Mouse (Mus musculus) hindbrain, embryonic 13.5 days (tissue): Measurements from ENCODE around the gene Aipl1. TPM values are rescaled to one million over a fixed set of nuclear protein-coding genes. Genes with fewer than 3 reads are reported as not detected.

Source experiments
- ATAC-seq: fragments of 200-750 bp; cut with Nextera tagmentation; 2 replicates; pipeline ENCODE4 v1.8.0; 2017; ENCODE audit warnings: moderate TSS enrichment; ENCODE audit not compliant: low FRiP score
- H3K27ac ChIP-seq: fragments of 300-500 bp; sonication (generic); 2 replicates; pipeline ENCODE4 v1.5.1; 2015; ENCODE audit warnings: inconsistent platforms, mild to moderate bottlenecking, moderate library complexity
- H3K27me3 ChIP-seq: fragments of 300-500 bp; sonication (generic); 2 replicates; pipeline ENCODE4 v1.6.1; 2015; ENCODE audit warnings: mild to moderate bottlenecking, inconsistent platforms
- H3K36me3 ChIP-seq: fragments of 300-500 bp; sonication (generic); 2 replicates; pipeline ENCODE4 v1.6.1; 2015; ENCODE audit warnings: mild to moderate bottlenecking, inconsistent platforms
- H3K4me1 ChIP-seq: fragments of 300-500 bp; sonication (generic); replicated peaks from 2 replicates; pipeline ENCODE4 v1.6.1; 2015; ENCODE audit warnings: inconsistent platforms
- H3K4me2 ChIP-seq: fragments of 300-500 bp; sonication (generic); 2 replicates; pipeline ENCODE4 v1.6.1; 2015; ENCODE audit warnings: inconsistent platforms, mild to moderate bottlenecking, moderate library complexity
- H3K4me3 ChIP-seq: fragments of 300-500 bp; sonication (generic); 2 replicates; pipeline ENCODE4 v1.5.1; 2015; ENCODE audit warnings: mild to moderate bottlenecking, inconsistent platforms
- H3K9ac ChIP-seq: fragments of 300-500 bp; sonication (generic); 2 replicates; pipeline ENCODE4 v1.6.1; 2015; ENCODE audit warnings: mild to moderate bottlenecking, inconsistent platforms
- H3K9me3 ChIP-seq: fragments of 300-500 bp; sonication (generic); 2 replicates; pipeline ENCODE4 v1.6.1; 2016; ENCODE audit warnings: inconsistent platforms
- WGBS: fragments of 180-500 bp; shearing (Covaris S2); methylation state at CpG from one replicate; pipeline ENCODE4 v1.1.7; 2015; 5-methylcytosine and 5-hydroxymethylcytosine counted together
- polyA plus RNA-seq: library from polyadenylated mRNA; unstranded; fragments of >200 nt; fragmentation: Nextera tagmentation; extraction: Ambion mirVana; gene quantifications from 2 replicates; pipeline ENCODE4 v1.2.1, GENCODE M21; 2015

Gene Aipl1
- polyA plus RNA-seq, 1 experiment from 2014 or later = 0.39 TPM

DNA sequence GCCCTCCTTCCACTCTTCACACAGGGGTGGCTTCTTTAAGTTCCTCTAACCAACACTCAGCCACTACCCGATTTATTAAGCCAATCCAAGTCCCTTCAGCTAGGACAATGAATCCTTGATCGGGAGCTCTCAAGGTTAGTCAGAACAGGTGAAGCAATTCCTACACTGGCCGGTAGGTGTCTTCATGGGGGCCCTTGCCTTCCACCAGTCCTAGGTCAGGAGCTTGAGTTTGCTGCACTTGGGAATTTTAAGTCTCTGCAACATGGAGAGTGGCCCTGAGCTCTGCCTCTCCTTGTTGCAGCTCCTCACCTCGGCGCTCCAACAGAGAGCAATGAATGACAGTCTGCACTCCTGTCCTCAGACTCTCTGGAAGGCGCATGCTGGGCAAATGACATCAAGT, 29.0 kb upstream of the Aipl1 start:
- Histone ChIP-seq H3K27ac (no peak overlapping the region), H3K27me3 (0 out of 2 replicates have a peak, but pooled peaks cover 5% of the 10 kb centered on the region), H3K4me3 (no peak overlapping the region), H3K9me3 (peaks cover 18% of the 10 kb centered on the region), H3K4me2 (no peak overlapping the region), H3K4me1 (peaks cover 16% of the 10 kb centered on the region), H3K36me3 (peaks cover 7% of the 10 kb centered on the region; the same call in 1 of the 2 replicates), H3K9ac (no peak overlapping the region)
- 44% methylated on average over 6 of the region's 6 CpGs for WGBS
- no peak for ATAC-seq

DNA sequence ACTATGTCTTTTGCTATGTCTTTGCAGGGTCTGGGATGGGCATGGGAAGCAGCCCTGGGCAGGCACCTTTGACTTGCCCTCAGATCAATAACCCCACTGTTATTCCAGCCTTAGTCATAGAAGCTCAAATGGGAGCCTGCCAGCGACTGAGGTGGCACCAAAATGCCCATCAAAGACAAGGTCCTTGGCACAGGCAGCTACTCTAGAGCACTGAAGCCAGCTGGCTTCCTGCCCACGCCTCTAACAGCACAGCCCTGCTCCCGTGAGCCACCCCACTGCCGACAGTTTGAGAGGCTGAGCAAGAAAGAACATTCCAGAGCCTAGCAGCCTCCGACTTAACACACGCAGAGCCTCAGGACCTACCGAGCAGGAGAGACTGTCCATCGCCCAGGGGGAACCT, 27.8 kb upstream of the Aipl1 start:
- Histone ChIP-seq H3K9me3 (peaks cover 18% of the 10 kb centered on the region), H3K4me1 (peaks cover 8% of the 10 kb centered on the region), H3K27ac (no peak overlapping the region), H3K36me3 (peaks cover 7% of the 10 kb centered on the region; the same call in 1 of the 2 replicates), H3K4me2 (no peak overlapping the region), H3K27me3 (0 out of 2 replicates have a peak, but pooled peaks cover 5% of the 10 kb centered on the region), H3K9ac (no peak overlapping the region), H3K4me3 (no peak overlapping the region)
- ATAC-seq = no peak
- WGBS = 84% methylated on average over 8 of the region's 8 CpGs

DNA sequence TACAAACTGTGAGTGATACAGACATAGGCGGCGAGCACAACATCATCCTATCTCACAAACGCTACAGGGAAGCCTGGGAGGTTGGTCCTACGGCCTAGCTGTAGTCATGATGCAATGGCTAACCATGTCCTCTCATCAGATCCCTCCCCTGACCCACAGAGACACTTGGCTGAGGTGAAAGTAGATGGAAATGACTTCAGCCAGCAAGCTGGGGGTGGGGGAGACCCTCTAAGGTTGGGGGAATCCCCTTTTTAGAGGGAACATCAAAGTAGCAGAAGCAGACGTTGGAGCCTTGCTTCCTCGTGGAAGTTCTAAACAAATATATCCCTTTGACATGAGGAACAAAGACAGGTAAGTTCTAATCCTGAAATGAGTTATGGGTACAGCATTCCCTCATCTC, 27.1 kb upstream of the Aipl1 start:
- H3K4me2 ChIP-seq = no peak overlapping the region
- H3K9me3 ChIP-seq = peaks cover 18% of the 10 kb centered on the region
- ATAC-seq = no peak
- no peak overlapping the region for H3K4me3 ChIP-seq
- peaks cover 7% of the 10 kb centered on the region; the same call in 1 of the 2 replicates for H3K36me3 ChIP-seq
- peaks cover 8% of the 10 kb centered on the region for H3K4me1 ChIP-seq
- H3K27me3 ChIP-seq = 0 out of 2 replicates have a peak, but pooled peaks cover 8% of the 10 kb centered on the region
- 83% methylated on average over 6 of the region's 6 CpGs for WGBS
- H3K9ac ChIP-seq = no peak overlapping the region
- H3K27ac ChIP-seq = no peak overlapping the region

DNA sequence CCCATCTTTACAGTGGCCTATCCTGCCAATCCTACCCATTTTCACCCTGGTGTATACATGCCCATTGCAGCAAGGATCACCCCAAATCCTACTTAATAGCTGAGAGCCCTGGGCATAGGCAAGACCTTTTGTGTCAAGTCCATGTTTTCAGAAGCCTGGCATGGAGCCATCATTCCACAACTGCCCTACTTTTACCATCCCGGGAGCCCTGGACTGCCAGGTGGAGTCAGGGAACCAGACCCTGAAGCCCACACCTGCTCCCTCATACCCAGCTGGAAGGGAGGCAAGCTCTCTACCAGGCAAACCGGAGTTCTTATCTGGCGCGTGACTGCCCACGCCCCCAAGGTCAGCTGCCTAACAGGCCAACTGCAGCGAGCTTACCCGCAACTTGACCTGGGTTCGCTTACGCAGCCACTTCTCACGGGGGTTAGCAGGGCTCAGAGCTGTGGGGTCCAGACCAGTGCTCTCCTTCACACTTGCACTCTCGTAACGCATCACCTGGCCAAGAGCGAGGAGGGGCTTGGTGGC, 23.8 kb upstream of the Aipl1 start:
- no peaks in the 10 kb centered on the region for H3K4me1 ChIP-seq
- peaks cover 18% of the 10 kb centered on the region for H3K9me3 ChIP-seq
- H3K9ac ChIP-seq = no peak overlapping the region
- H3K4me3 ChIP-seq = no peak overlapping the region
- H3K27ac ChIP-seq = no peak overlapping the region
- H3K36me3 ChIP-seq = peaks cover 7% of the 10 kb centered on the region; the same call in 1 of the 2 replicates
- 0 out of 2 replicates have a peak, but pooled peaks cover 4% of the 10 kb centered on the region for H3K27me3 ChIP-seq
- ATAC-seq = no peak
- 83% methylated on average over 13 of the region's 13 CpGs for WGBS
- no peak overlapping the region for H3K4me2 ChIP-seq

DNA sequence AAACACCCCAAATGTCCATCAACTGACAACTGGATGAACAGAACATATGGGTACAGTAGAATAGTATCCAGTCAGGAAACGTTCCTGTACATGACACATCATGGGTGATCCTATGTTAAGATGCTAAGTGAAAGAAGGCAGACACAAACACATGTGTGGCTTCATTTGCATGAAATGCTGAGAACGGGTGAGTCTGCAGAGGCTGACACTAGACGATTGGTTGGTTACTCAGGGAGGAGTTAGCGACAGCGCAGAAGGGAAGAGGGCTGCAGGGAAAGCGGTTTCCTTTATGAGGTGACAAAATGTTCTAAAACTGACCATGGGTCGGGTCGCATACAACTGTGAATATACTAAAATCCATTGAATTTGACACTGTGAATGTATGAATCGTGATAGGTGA, 23.1 kb upstream of the Aipl1 start:
- 0 out of 2 replicates have a peak, but pooled peaks cover 4% of the 10 kb centered on the region for H3K27me3 ChIP-seq
- 81% methylated on average over 9 of the region's 9 CpGs for WGBS
- no peak overlapping the region for H3K4me2 ChIP-seq
- H3K27ac ChIP-seq = no peak overlapping the region
- no peak overlapping the region for H3K9ac ChIP-seq
- H3K9me3 ChIP-seq = peaks cover 17% of the 10 kb centered on the region
- ATAC-seq = no peak
- H3K4me1 ChIP-seq = no peaks in the 10 kb centered on the region
- H3K36me3 ChIP-seq = peaks cover 7% of the 10 kb centered on the region; the same call in 1 of the 2 replicates
- no peak overlapping the region for H3K4me3 ChIP-seq

DNA sequence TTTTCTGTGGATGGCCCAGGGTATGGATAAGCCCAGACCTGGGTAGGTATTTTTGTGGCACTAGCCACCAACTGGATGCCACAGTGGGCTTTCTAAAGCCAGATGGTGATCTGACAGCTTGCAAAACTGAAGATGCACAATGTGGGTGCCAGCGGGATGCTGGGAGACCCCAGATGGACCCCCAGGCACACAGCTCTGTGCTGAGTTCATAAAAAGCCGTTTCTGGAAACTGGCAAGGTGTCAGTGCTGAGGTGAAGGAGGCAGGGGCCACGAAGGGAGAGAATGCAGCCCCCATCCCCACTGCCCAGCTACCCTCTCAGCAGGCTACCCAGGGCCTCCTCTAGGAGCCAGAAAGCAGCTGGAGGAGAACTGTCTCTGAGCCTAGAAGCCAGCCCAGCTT, 19.9 kb upstream of the Aipl1 start:
- H3K4me2 ChIP-seq = no peak overlapping the region
- H3K27ac ChIP-seq = no peak overlapping the region
- no peaks in the 10 kb centered on the region for H3K9me3 ChIP-seq
- no peaks in the 10 kb centered on the region for H3K36me3 ChIP-seq
- H3K9ac ChIP-seq = no peak overlapping the region
- no peak overlapping the region for H3K4me3 ChIP-seq
- ATAC-seq = no peak
- peaks cover 4% of the 10 kb centered on the region; the same call in 1 of the 2 replicates for H3K4me1 ChIP-seq
- 68% methylated on average over 3 of the region's 3 CpGs for WGBS
- peaks cover 20% of the 10 kb centered on the region for H3K27me3 ChIP-seq

DNA sequence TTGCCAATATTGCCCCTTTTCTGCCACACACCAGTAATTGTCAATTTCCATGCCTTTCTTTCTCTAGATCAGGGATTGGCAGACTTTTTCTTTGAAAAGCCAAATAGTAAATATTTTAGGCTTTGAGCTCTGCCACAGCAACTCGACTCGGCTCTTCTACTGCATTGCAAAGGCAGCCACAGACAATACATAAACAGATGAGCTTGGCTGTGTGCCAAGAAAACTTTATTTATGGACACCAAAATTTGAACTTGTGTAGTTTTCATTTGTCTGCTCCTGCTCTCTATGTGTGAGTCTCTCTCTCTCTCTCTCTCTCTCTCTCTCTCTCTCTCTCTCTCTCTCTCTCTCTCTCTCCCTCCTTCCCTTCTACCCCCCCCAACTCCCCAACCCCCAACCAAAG, 17.9 kb upstream of the Aipl1 start:
- Histone ChIP-seq H3K27me3 (peaks cover 31% of the 10 kb centered on the region), H3K4me2 (no peak overlapping the region), H3K36me3 (no peaks in the 10 kb centered on the region), H3K4me1 (peaks cover 23% of the 10 kb centered on the region), H3K4me3 (no peak overlapping the region), H3K27ac (no peak overlapping the region), H3K9ac (no peak overlapping the region), H3K9me3 (no peaks in the 10 kb centered on the region)
- 53% methylated on average over 2 of the region's 2 CpGs for WGBS
- no peak for ATAC-seq

DNA sequence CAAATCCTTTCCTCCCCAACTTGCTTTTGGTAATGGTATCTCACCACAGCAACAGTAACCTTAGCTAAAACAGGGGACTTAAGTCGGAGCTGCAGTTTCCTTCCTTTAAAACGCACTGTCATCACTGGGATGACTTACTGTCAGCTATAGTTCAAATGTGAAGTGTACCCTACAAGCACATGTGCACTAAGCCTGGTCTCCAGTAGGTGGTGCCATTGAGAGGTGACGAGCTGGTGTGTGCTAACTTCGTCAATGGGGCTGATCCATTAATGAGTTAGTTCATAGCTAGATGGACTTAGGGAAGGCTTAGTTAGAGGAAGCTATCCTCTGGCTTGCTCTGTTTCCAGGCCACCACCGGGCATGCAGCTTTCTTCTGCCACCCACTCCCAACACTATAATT, 15.3 kb upstream of the Aipl1 start:
- Histone ChIP-seq H3K4me3 (no peak overlapping the region), H3K4me1 (peaks cover 27% of the 10 kb centered on the region), H3K36me3 (no peaks in the 10 kb centered on the region), H3K9me3 (no peaks in the 10 kb centered on the region), H3K9ac (no peak overlapping the region), H3K27ac (no peak overlapping the region), H3K4me2 (no peak overlapping the region), H3K27me3 (peaks cover 40% of the 10 kb centered on the region)
- 13% methylated on average over 5 of the region's 5 CpGs for WGBS
- ATAC-seq = no peak

DNA sequence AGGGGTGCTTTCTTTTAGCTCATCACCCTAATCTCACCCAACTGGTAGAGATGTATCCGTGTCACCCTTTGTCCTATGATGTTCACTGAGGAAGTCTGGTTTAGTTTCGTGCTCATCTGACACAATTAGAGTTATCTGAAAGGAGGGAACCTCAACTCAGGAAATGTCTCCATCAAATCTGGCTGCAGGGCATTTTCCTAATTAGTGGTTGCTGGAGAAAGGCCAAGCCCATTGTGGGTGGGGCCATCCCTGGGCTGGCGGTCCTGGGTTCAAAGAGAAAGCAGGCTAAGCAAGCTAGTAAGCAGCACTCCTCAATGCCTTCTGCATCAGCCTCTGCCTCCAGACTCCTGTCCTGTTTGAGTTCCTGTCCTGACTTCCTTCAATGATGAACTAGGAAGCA, 14.9 kb upstream of the Aipl1 start:
- 71% methylated on average over 3 of the region's 3 CpGs for WGBS

DNA sequence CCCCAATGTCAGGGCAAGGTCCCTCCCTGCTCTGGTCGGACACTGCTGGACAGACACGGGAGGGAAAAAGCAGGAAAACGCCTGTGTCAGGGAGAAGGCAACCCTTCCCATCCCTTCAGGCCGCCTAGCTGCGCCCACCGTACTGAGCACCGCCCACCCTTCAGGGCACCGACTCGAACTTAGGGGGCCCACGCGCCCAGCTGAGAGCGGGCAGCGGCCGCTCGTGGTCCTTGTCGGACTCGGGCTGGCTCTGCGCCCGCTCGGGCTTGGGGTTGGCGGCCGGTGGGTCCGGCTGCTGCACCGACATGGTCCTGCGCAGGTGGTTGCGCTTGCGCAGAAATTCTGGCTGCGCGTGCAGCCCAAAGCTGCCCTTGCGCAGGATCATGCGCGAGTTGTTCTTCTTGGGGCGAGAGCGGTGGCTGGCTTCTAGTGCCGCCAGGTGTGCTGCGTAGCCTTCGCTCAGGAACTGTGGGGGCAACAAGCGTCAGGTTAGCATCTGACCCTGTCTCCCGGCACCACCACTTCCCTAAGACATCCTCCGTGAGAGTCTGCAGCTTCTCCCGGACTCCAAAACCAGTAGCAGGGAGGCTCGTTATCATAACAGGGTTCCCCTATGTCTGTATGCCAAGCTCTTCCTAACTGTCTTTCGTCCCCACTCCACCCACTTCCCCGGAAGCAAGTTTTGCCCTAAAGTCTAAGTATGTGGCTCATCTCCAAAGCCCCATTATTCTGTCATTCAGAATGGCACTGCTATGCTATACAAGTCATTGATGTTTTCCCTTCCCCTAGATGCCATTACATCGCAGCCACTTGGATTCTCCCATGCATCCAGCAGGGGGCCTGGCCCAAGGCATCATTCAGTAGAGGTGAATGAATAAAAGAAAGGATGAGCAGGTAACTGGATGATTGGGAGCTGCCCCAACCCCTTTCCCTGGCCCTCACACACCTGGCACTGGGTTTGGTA, 13.9 kb upstream of the Aipl1 start:
- Histone ChIP-seq H3K36me3 (no peaks in the 10 kb centered on the region; the same call in 1 of the 2 replicates), H3K27me3 (peaks cover 40% of the 10 kb centered on the region), H3K27ac (peak overlapping the region; percentile 79), H3K4me2 (peak overlapping the region; percentile 86), H3K9ac (peak overlapping the region; percentile 82), H3K4me3 (peak overlapping the region; percentile 57), H3K4me1 (peaks cover 27% of the 10 kb centered on the region), H3K9me3 (no peaks in the 10 kb centered on the region)
- peak; percentile 75 for ATAC-seq
- WGBS = 1% methylated on average over 44 of the region's 45 CpGs

More for the DNA sequence above, 14.9 kb upstream of the Aipl1 start:
- no peaks in the 10 kb centered on the region for H3K9me3 ChIP-seq
- no peaks in the 10 kb centered on the region for H3K36me3 ChIP-seq
- peaks cover 27% of the 10 kb centered on the region for H3K4me1 ChIP-seq
- no peak overlapping the region for H3K4me3 ChIP-seq
- peaks cover 40% of the 10 kb centered on the region for H3K27me3 ChIP-seq
- no peak overlapping the region for H3K4me2 ChIP-seq
- H3K9ac ChIP-seq = no peak overlapping the region
- no peak overlapping the region for H3K27ac ChIP-seq
- no peak for ATAC-seq

DNA sequence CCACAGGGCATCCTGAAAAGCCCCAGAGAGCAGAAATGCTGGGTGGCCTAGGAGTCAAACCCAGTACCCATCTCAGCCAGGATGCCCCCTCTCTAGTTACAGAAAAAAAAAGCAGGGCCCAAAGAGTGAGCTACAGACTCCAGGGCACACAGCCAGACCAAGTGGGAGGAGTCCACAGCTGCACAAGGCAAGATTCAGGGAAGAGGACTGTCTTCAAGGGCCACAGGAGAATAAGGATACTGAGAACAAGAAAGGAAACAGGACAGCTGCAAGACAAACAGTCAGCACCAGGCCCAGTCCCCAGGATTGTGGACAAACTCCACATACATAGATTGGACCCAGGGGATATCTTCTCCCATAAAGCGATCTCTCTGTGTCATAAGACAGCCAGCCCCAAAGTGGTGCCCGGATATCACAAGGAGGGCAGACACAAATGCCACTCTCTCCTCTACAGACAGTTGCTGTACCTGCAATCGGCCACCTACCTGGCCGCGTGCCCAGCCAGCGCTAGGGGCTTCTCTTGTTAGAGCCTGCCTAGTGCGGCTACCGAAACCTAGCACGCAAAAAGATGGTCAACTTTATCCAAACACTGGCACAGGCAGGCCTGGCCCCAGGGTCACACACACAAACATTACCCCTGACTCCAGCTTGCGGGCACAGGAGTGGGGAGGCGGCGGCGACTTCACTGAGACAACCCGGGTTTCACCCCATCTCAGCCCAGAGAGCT, 13.0 kb upstream of the Aipl1 start:
- no peaks in the 10 kb centered on the region for H3K9me3 ChIP-seq
- peak overlapping the region; percentile 57 for H3K4me3 ChIP-seq
- peaks cover 29% of the 10 kb centered on the region for H3K4me1 ChIP-seq
- no peak for ATAC-seq
- H3K4me2 ChIP-seq = peak overlapping the region; percentile 86
- peak overlapping the region; percentile 82 for H3K9ac ChIP-seq
- WGBS = 26% methylated on average over 14 of the region's 14 CpGs
- H3K27ac ChIP-seq = 0 out of 2 replicates have a peak overlapping the region, but pooled peaks have one; percentile 79
- H3K36me3 ChIP-seq = no peaks in the 10 kb centered on the region; the same call in 1 of the 2 replicates
- H3K27me3 ChIP-seq = peaks cover 40% of the 10 kb centered on the region
